Mouse (Mus musculus) CD4-positive, CD25-positive, alpha-beta regulatory T cell, adult 9 weeks (primary cell): ENCODE results near the gene Vmn2r33. TPM values are rescaled to one million over a fixed set of nuclear protein-coding genes. Genes with fewer than 3 reads are reported as not detected.

Source experiments
- polyA plus RNA-seq: library from polyadenylated mRNA; unstranded; fragments of 100-300 nt; shearing (Covaris generic); gene quantifications from one replicate; pipeline ENCODE4 v1.2.1, GENCODE M21; 2017

Vmn2r33 gene
- not detected for polyA plus RNA-seq

GRCm38 (mm10) chr7:7566686-7567085, at the start of gene Vmn2r33:
Gene Vmn2r33 (minus strand): TSS chr7:7566786.

Other genes starting within 250 kb of the Vmn2r33 start
- gene Vmn2r30, start 229.2 kb downstream of the Vmn2r33 start, polyA plus RNA-seq = not detected
- not detected for gene Gm45783, start 192.2 kb downstream of the Vmn2r33 start, polyA plus RNA-seq
- 0.06 TPM for gene Vmn2r31, start 167.1 kb downstream of the Vmn2r33 start, polyA plus RNA-seq
- gene Vmn2r32, start 86.8 kb downstream of the Vmn2r33 start, polyA plus RNA-seq = not detected
- not detected for gene Vmn2r34, start 122.7 kb upstream of the Vmn2r33 start, polyA plus RNA-seq